ENCODE assay signal across 15 mouse cellular contexts in genomic region chr17:30255928-30256560, GRCm38 (mm10).
DNase-seq lines count a peak whose midpoint lies in the region; ATAC-seq and TF ChIP-seq lines count a peak whose summit lies in the region.
"Had no signal": no experiment of that assay in that cellular context is flagged by ENCODE, and none has a peak within 500 bp of the region (broad histone marks: within the 10 kb centered on the region; RNA-seq: fewer than 3 reads in every experiment).

No protein-coding gene starts in this region.

- H3K27me3 ChIP-seq in heart, embryonic 13.5 days (replicated peaks), result no peaks in the 10 kb centered on the region
- no peaks in the 10 kb centered on the region for H3K27me3 ChIP-seq in hindbrain, postnatal 0 days (ENCODE audit: insufficient read depth, low read length)
- H3K27me3 ChIP-seq: heart, embryonic 15.5 days; liver, embryonic 12.5 days had no signal

- peaks cover 63% of the 10 kb centered on the region for H3K4me1 ChIP-seq in heart, embryonic 13.5 days
- peaks cover 16% of the 10 kb centered on the region; the same call in 1 of the 2 replicates for H3K4me1 ChIP-seq in hindbrain, postnatal 0 days (ENCODE audit: insufficient read depth, low read length)

- H3K36me3 ChIP-seq in heart, embryonic 13.5 days, result no peaks in the 10 kb centered on the region
- H3K36me3 ChIP-seq in hindbrain, postnatal 0 days (ENCODE audit: insufficient read depth, low read length), result no peaks in the 10 kb centered on the region
- H3K36me3 ChIP-seq: heart, embryonic 15.5 days; liver, embryonic 12.5 days had no signal

- no peaks in the 10 kb centered on the region for H3K9me3 ChIP-seq in heart, embryonic 13.5 days
- H3K9me3 ChIP-seq in hindbrain, postnatal 0 days (ENCODE audit: low read length), result no peaks in the 10 kb centered on the region
- H3K9me3 ChIP-seq: heart, embryonic 15.5 days; liver, embryonic 12.5 days had no signal

- DNase-seq in adrenal gland, postnatal 10 days, result peak; percentile 44
- no peak for DNase-seq in adrenal gland, postnatal 25 days
- no peak for DNase-seq in heart, adult 9 months (ENCODE audit: low spot score in 2 of 2)
- peak; percentile 69 for DNase-seq in adipocyte (ENCODE audit: low spot score)
- no peak for DNase-seq in hindbrain, postnatal 0 days (ENCODE audit: low spot score)
- no peak for DNase-seq in right cerebral cortex, postnatal 10 days (ENCODE audit: low spot score in 2 of 2)
- no peak for DNase-seq in cerebellum, postnatal 25 days
- DNase-seq: kidney, postnatal 14 days; left cerebral cortex, postnatal 4 days; retina, postnatal 1 day had no signal

- peak overlapping the region; percentile 10; the same call in 1 of the 2 replicates for H3K9ac ChIP-seq in heart, embryonic 13.5 days
- H3K9ac ChIP-seq in hindbrain, postnatal 0 days (replicated peaks; ENCODE audit: low read length), result no peak overlapping the region
- H3K9ac ChIP-seq: heart, embryonic 15.5 days; liver, embryonic 12.5 days had no signal

- TF ChIP-seq CTCF in hindbrain, postnatal 0 days (IDR thresholded peaks at IDR 0.05; ENCODE audit: low read depth), result no peak

- H3K27ac ChIP-seq in heart, embryonic 13.5 days (replicated peaks), result peak overlapping the region; percentile 46
- 0 out of 2 replicates have a peak overlapping the region, but pooled peaks have one; percentile 16 for H3K27ac ChIP-seq in hindbrain, postnatal 0 days
- H3K27ac ChIP-seq: heart, embryonic 15.5 days; liver, embryonic 12.5 days had no signal

- no peak for ATAC-seq in heart, embryonic 13.5 days (ENCODE audit: extremely low read depth, insufficient number of reproducible peaks, low FRiP score, low TSS enrichment)
- no peak for ATAC-seq in hindbrain, postnatal 0 days
- ATAC-seq: inflammation-experienced regulatory T-cells, adult 6 months; liver, embryonic 12.5 days; lung, postnatal 0 days had no signal

- WGBS in heart, embryonic 13.5 days, result 59% methylated on average over 8 of the region's 8 CpGs
- 58% methylated on average over 8 of the region's 8 CpGs for WGBS in hindbrain, postnatal 0 days

- H3K4me2 ChIP-seq in heart, embryonic 13.5 days, result no peak overlapping the region
- no peak overlapping the region for H3K4me2 ChIP-seq in hindbrain, postnatal 0 days (ENCODE audit: low read depth, low read length)
- H3K4me2 ChIP-seq: heart, embryonic 15.5 days; liver, embryonic 12.5 days had no signal

- no peak overlapping the region for H3K4me3 ChIP-seq in heart, embryonic 13.5 days
- no peak overlapping the region for H3K4me3 ChIP-seq in hindbrain, postnatal 0 days (ENCODE audit: low read length)
- H3K4me3 ChIP-seq: heart, embryonic 15.5 days; liver, embryonic 12.5 days had no signal

Comparison
In these comparisons a context has a peak if more than half of its experiments do, and no peak if none do; other contexts are left out.
1. DNase-seq: peak in adrenal gland, postnatal 10 days (single experiment) and adipocyte (single experiment); none in adrenal gland, postnatal 25 days (single experiment), heart, adult 9 months (0 of 2), hindbrain, postnatal 0 days (single experiment), right cerebral cortex, postnatal 10 days (0 of 2) and cerebellum, postnatal 25 days (0 of 2).